Mouse (Mus musculus): Measurements from ENCODE around the gene Sypl2. TPM values are rescaled to one million over a fixed set of nuclear protein-coding genes. Genes with fewer than 3 reads are reported as not detected.

Gene Sypl2
- polyA plus RNA-seq, 1 experiment from 2014 or later: 2.0 TPM

GRCm38 (mm10) chr3:108167499-108167898 lies 58.9 kb downstream of the Sypl2 start:
- Histone ChIP-seq H3K9me3 (replicated peaks) (no peaks in the 10 kb centered on the region), H3K4me3 (no peak overlapping the region), H3K4me2 (no peak overlapping the region), H3K36me3 (no peaks in the 10 kb centered on the region), H3K9ac (no peak overlapping the region), H3K4me1 (replicated peaks) (0 out of 2 replicates have a peak, but pooled peaks cover 8% of the 10 kb centered on the region), H3K27ac (no peak overlapping the region), H3K27me3 (0 out of 2 replicates have a peak, but pooled peaks cover 4% of the 10 kb centered on the region)
- 50% methylated on average over 14 of the region's 14 CpGs for WGBS
- no peak for ATAC-seq (replicated peaks; ENCODE audit: insufficient number of reproducible peaks, insufficient read depth, low FRiP score, low read depth)

- no peak; the same call in 1 of the 2 replicates for ATAC-seq (replicated peaks; ENCODE audit: insufficient number of reproducible peaks, insufficient read depth, low FRiP score, low read depth)
- 0 out of 2 replicates have a peak, but pooled peaks cover 8% of the 10 kb centered on the region for H3K4me1 ChIP-seq (replicated peaks)
- 0 out of 2 replicates have a peak, but pooled peaks cover 4% of the 10 kb centered on the region for H3K27me3 ChIP-seq
- H3K27ac ChIP-seq: no peak overlapping the region
- no peaks in the 10 kb centered on the region for H3K36me3 ChIP-seq
- no peak overlapping the region for H3K9ac ChIP-seq
- H3K9me3 ChIP-seq (replicated peaks): no peaks in the 10 kb centered on the region
- H3K4me3 ChIP-seq: no peak overlapping the region
- no peak overlapping the region for H3K4me2 ChIP-seq
- 35% methylated on average over 10 of the region's 11 CpGs for WGBS
Observed at GRCm38 (mm10) chr3:108166486-108167211, 59.8 kb downstream of the Sypl2 start.

- Histone ChIP-seq H3K36me3 (no peaks in the 10 kb centered on the region), H3K4me1 (replicated peaks) (0 out of 2 replicates have a peak, but pooled peaks cover 8% of the 10 kb centered on the region), H3K4me2 (no peak overlapping the region), H3K9me3 (replicated peaks) (no peaks in the 10 kb centered on the region), H3K9ac (no peak overlapping the region), H3K4me3 (no peak overlapping the region), H3K27me3 (0 out of 2 replicates have a peak, but pooled peaks cover 4% of the 10 kb centered on the region), H3K27ac (no peak overlapping the region)
- 56% methylated on average over 10 of the region's 10 CpGs for WGBS
- no peak for ATAC-seq (replicated peaks; ENCODE audit: insufficient number of reproducible peaks, insufficient read depth, low FRiP score, low read depth)
Observed at GRCm38 (mm10) chr3:108165532-108166315, 60.7 kb downstream of the Sypl2 start.

GRCm38 (mm10) chr3:108164807-108165206 lies 61.6 kb downstream of the Sypl2 start:
- Histone ChIP-seq H3K4me1 (replicated peaks) (0 out of 2 replicates have a peak, but pooled peaks cover 8% of the 10 kb centered on the region), H3K27ac (no peak overlapping the region), H3K27me3 (0 out of 2 replicates have a peak, but pooled peaks cover 4% of the 10 kb centered on the region), H3K36me3 (no peaks in the 10 kb centered on the region), H3K4me3 (no peak overlapping the region), H3K4me2 (peak overlapping the region; percentile 42; the same call in 1 of the 2 replicates), H3K9me3 (replicated peaks) (no peaks in the 10 kb centered on the region), H3K9ac (no peak overlapping the region)
- 0 out of 2 replicates have a peak, but pooled peaks have one; percentile 36 for ATAC-seq (replicated peaks; ENCODE audit: insufficient number of reproducible peaks, insufficient read depth, low FRiP score, low read depth)
- 25% methylated on average over 9 of the region's 9 CpGs for WGBS

- H3K9ac ChIP-seq: no peak overlapping the region
- 0 out of 2 replicates have a peak, but pooled peaks cover 4% of the 10 kb centered on the region for H3K27me3 ChIP-seq
- peaks cover 14% of the 10 kb centered on the region for H3K4me1 ChIP-seq (replicated peaks)
- H3K9me3 ChIP-seq (replicated peaks): no peaks in the 10 kb centered on the region
- 71% methylated on average over 5 of the region's 5 CpGs for WGBS
- no peak overlapping the region for H3K27ac ChIP-seq
- H3K36me3 ChIP-seq: no peaks in the 10 kb centered on the region
- no peak overlapping the region for H3K4me2 ChIP-seq
- no peak for ATAC-seq (replicated peaks; ENCODE audit: insufficient number of reproducible peaks, insufficient read depth, low FRiP score, low read depth)
- H3K4me3 ChIP-seq: no peak overlapping the region
Observed at GRCm38 (mm10) chr3:108164091-108164490, 62.4 kb downstream of the Sypl2 start.

Other genes starting within 250 kb of the Sypl2 start
- gene Gstm2, start 240.2 kb downstream of the Sypl2 start, polyA plus RNA-seq (2015; fragmentation: Nextera tagmentation; extraction: Ambion mirVana): 71.9 and 82.1 TPM in 2 replicates
- gene Gstm1, start 208.7 kb downstream of the Sypl2 start, polyA plus RNA-seq (2015; fragmentation: Nextera tagmentation; extraction: Ambion mirVana): 72.1 and 88.3 TPM in 2 replicates
- 12.9 and 16.0 TPM in 2 replicates for gene Gstm4, start 181.8 kb downstream of the Sypl2 start, polyA plus RNA-seq (2015; fragmentation: Nextera tagmentation; extraction: Ambion mirVana)
- gene Ampd2, start 140.0 kb downstream of the Sypl2 start, polyA plus RNA-seq (2015; fragmentation: Nextera tagmentation; extraction: Ambion mirVana): 22.5 and 31.4 TPM in 2 replicates
- 0.74 and 1.1 TPM in 2 replicates for gene Gnat2, start 133.9 kb downstream of the Sypl2 start, polyA plus RNA-seq (2015; fragmentation: Nextera tagmentation; extraction: Ambion mirVana)
- 65.9 and 80.3 TPM in 2 replicates for gene Gnai3, start 80.5 kb downstream of the Sypl2 start, polyA plus RNA-seq (2015; fragmentation: Nextera tagmentation; extraction: Ambion mirVana)
- gene Gpr61, start 71.8 kb downstream of the Sypl2 start, polyA plus RNA-seq (2015; fragmentation: Nextera tagmentation; extraction: Ambion mirVana): 0.05 and 0.16 TPM in 2 replicates
- gene Amigo1, start 40.3 kb downstream of the Sypl2 start, polyA plus RNA-seq (2015; fragmentation: Nextera tagmentation; extraction: Ambion mirVana): 3.0 and 3.2 TPM in 2 replicates
- gene Cyb561d1, start 25.4 kb downstream of the Sypl2 start, polyA plus RNA-seq (2015; fragmentation: Nextera tagmentation; extraction: Ambion mirVana): 2.7 and 3.8 TPM in 2 replicates
- 5.8 and 9.0 TPM in 2 replicates for gene Atxn7l2, start 15.7 kb downstream of the Sypl2 start, polyA plus RNA-seq (2015; fragmentation: Nextera tagmentation; extraction: Ambion mirVana)
- gene Psma5, start 30.3 kb upstream of the Sypl2 start, polyA plus RNA-seq (2015; fragmentation: Nextera tagmentation; extraction: Ambion mirVana): 174 and 197 TPM in 2 replicates
- 10.2 and 13.9 TPM in 2 replicates for gene Sort1, start 57.4 kb upstream of the Sypl2 start, polyA plus RNA-seq (2015; fragmentation: Nextera tagmentation; extraction: Ambion mirVana)
- 41.5 and 48.0 TPM in 2 replicates for gene Mybphl, start 138.3 kb upstream of the Sypl2 start, polyA plus RNA-seq (2015; fragmentation: Nextera tagmentation; extraction: Ambion mirVana)
- 17.1 and 23.1 TPM in 2 replicates for gene Psrc1, start 157.2 kb upstream of the Sypl2 start, polyA plus RNA-seq (2015; fragmentation: Nextera tagmentation; extraction: Ambion mirVana)
- gene Celsr2, start 188.9 kb upstream of the Sypl2 start, polyA plus RNA-seq (2015; fragmentation: Nextera tagmentation; extraction: Ambion mirVana): 2.4 and 3.6 TPM in 2 replicates
- gene Sars, start 218.6 kb upstream of the Sypl2 start, polyA plus RNA-seq (2015; fragmentation: Nextera tagmentation; extraction: Ambion mirVana): 79.7 and 80.9 TPM in 2 replicates

Measured in heart, embryonic 15.5 days (tissue).